ENCODE assay signal across 26 mouse cellular contexts in the genomic region with DNA sequence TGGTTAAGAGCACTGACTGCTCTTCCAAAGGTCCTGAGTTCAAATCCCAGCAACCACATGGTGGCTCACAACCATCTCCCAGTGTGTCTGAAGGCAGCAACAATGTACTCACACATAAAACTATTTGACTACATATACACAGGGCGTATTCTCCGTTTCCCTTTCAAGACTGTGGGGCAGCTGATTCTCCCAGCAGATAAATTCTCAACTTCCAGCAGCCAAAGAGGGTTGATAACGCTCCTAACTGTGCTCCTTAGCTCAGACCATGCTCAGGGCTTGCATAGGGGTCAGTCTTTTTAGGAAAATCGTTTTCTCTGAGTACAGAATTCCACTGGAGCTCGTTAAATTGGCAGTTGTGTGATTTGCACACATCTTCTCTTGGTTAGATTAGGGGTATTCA. TPM values are rescaled to one million over a fixed set of nuclear protein-coding genes. Genes with fewer than 3 reads are reported as not detected.
DNase-seq lines count a peak whose midpoint lies in the region; ATAC-seq and TF ChIP-seq lines count a peak whose summit lies in the region.
"Had no signal": no experiment of that assay in that cellular context is flagged by ENCODE, and none has a peak within 500 bp of the region (broad histone marks: within the 10 kb centered on the region; RNA-seq: fewer than 3 reads in every experiment).

No protein-coding gene starts in this region.

- no peak for TF ChIP-seq CTCF in MEL (IDR thresholded peaks at IDR 0.05 in 2 of 3, conservative IDR thresholded peaks at IDR 0.05 in 1 of 3; ENCODE audit: control insufficient read depth in 1 of 3, insufficient read depth in 1 of 3, low read depth in 2 of 3, low read length in 3 of 3, poor library complexity in 1 of 3, severe bottlenecking in 1 of 3)

- TF ChIP-seq POLR2A in MEL (IDR thresholded peaks at IDR 0.05; ENCODE audit: control insufficient read depth in 1 of 2, insufficient read depth in 1 of 2, low read depth in 1 of 2, low read length in 2 of 2, poor library complexity in 1 of 2): no peak

- H3K9me3 ChIP-seq in erythroblast, embryonic 14.5 days (ENCODE audit: control insufficient read depth, low read length): no peaks in the 10 kb centered on the region
- no peaks in the 10 kb centered on the region for H3K9me3 ChIP-seq in MEL (replicated peaks; ENCODE audit: insufficient read depth, low read length)
- H3K9me3 ChIP-seq in liver, embryonic 12.5 days (replicated peaks): no peaks in the 10 kb centered on the region
- H3K9me3 ChIP-seq in liver, embryonic 16.5 days (replicated peaks; ENCODE audit: control insufficient read depth, low read length): no peaks in the 10 kb centered on the region
- H3K9me3 ChIP-seq: embryonic facial prominence, embryonic 13.5 days; forebrain, embryonic 15.5 days; G1E; heart, embryonic 15.5 days; hindbrain, embryonic 13.5 days had no signal

- peak overlapping the region; percentile 68 for H3K9ac ChIP-seq in MEL (ENCODE audit: control insufficient read depth, low read depth, low read length, poor library complexity, severe bottlenecking)
- H3K9ac ChIP-seq in liver, embryonic 12.5 days: peak overlapping the region; percentile 56
- peak overlapping the region; percentile 2; the same call in 1 of the 2 replicates for H3K9ac ChIP-seq in liver, embryonic 16.5 days (ENCODE audit: low read depth, low read length)
- H3K9ac ChIP-seq: embryonic facial prominence, embryonic 13.5 days; forebrain, embryonic 15.5 days; heart, embryonic 15.5 days; hindbrain, embryonic 13.5 days had no signal

- TF ChIP-seq EP300 in MEL (IDR thresholded peaks at IDR 0.05; ENCODE audit: low read depth in 1 of 2, low read length in 2 of 2): peak; percentile 51 to 73; a peak in 2 of 4 replicates

- H3K4me2 ChIP-seq in liver, embryonic 12.5 days: peak overlapping the region; percentile 46
- peak overlapping the region; percentile 42 for H3K4me2 ChIP-seq in liver, embryonic 16.5 days (ENCODE audit: low read depth, low read length)
- H3K4me2 ChIP-seq: embryonic facial prominence, embryonic 13.5 days; forebrain, embryonic 15.5 days; heart, embryonic 11.5 days; heart, embryonic 15.5 days; hindbrain, embryonic 13.5 days had no signal

- TF ChIP-seq RAD21 in MEL (IDR thresholded peaks at IDR 0.05; ENCODE audit: low read depth, low read length): no peak

- DNase-seq in MEL (ENCODE audit: low read depth, low spot score): peak; percentile 65
- DNase-seq in cerebellum, adult 11-12 months: no peak
- no peak for DNase-seq in lung, postnatal 14 days
- DNase-seq: adrenal gland, postnatal 14 days; B cell, adult 2 months; cerebellum, adult 18-20 months; cerebellum, adult 9-11 months; cerebellum, postnatal 36 days; heart, postnatal 14 days had no signal

- no peaks in the 10 kb centered on the region for H3K79me2 ChIP-seq in MEL (ENCODE audit: control insufficient read depth, insufficient read depth, low read length, poor library complexity)

- peak overlapping the region; percentile 3 for H3K4me3 ChIP-seq in erythroblast, embryonic 14.5 days (replicated peaks)
- H3K4me3 ChIP-seq in MEL (ENCODE audit: control insufficient read depth in 1 of 2, insufficient read depth in 1 of 2, low read depth in 2 of 2, low read length in 2 of 2): peak overlapping the region in 1 of 2 experiments; percentile 34; a peak in 2 of 4 replicates
- no peak overlapping the region for H3K4me3 ChIP-seq in liver, embryonic 12.5 days
- no peak overlapping the region for H3K4me3 ChIP-seq in liver, embryonic 16.5 days (ENCODE audit: low read depth, low read length)
- H3K4me3 ChIP-seq: embryonic facial prominence, embryonic 13.5 days; forebrain, embryonic 15.5 days; heart, embryonic 15.5 days; hindbrain, embryonic 13.5 days had no signal

- no peak; the same call in 1 of the 2 replicates for ATAC-seq in erythroblast, adult 5-6 weeks (replicated peaks; ENCODE audit: low FRiP score, poor library complexity, severe bottlenecking)
- ATAC-seq in liver, embryonic 12.5 days: peak; percentile 78
- ATAC-seq in liver, embryonic 16.5 days (ENCODE audit: low read depth): peak; percentile 74
- ATAC-seq in granulocyte monocyte progenitor cell, adult 5-6 weeks (replicated peaks; ENCODE audit: poor library complexity, severe bottlenecking): no peak
- ATAC-seq: activated CD4-positive, CD25-positive, alpha-beta regulatory T cell, adult 4 months; CD4-positive, CD25-positive, alpha-beta regulatory T cell, adult 4 months; forebrain, embryonic 15.5 days; Patski had no signal

- no peaks in the 10 kb centered on the region; the same call in 1 of the 2 replicates for H3K36me3 ChIP-seq in erythroblast, embryonic 14.5 days (ENCODE audit: control insufficient read depth)
- peaks cover 0 to 71% of the 10 kb centered on the region in 2 experiments; a peak in 2 of 4 replicates for H3K36me3 ChIP-seq in MEL (ENCODE audit: control insufficient read depth in 1 of 2, insufficient read depth in 2 of 2, low read length in 2 of 2)
- no peaks in the 10 kb centered on the region for H3K36me3 ChIP-seq in liver, embryonic 12.5 days
- H3K36me3 ChIP-seq in liver, embryonic 16.5 days (ENCODE audit: control insufficient read depth, insufficient read depth): no peaks in the 10 kb centered on the region
- H3K36me3 ChIP-seq: embryonic facial prominence, embryonic 13.5 days; forebrain, embryonic 15.5 days; G1E; heart, embryonic 15.5 days; hindbrain, embryonic 13.5 days had no signal

- H3K27me3 ChIP-seq in erythroblast, embryonic 14.5 days (ENCODE audit: control insufficient read depth): no peaks in the 10 kb centered on the region
- no peaks in the 10 kb centered on the region for H3K27me3 ChIP-seq in MEL (ENCODE audit: control insufficient read depth in 1 of 2, insufficient read depth in 2 of 2, low read length in 2 of 2)
- no peaks in the 10 kb centered on the region for H3K27me3 ChIP-seq in liver, embryonic 12.5 days (replicated peaks)
- no peaks in the 10 kb centered on the region for H3K27me3 ChIP-seq in liver, embryonic 16.5 days (ENCODE audit: control insufficient read depth, insufficient read depth, low read depth, low read length)
- H3K27me3 ChIP-seq: embryonic facial prominence, embryonic 13.5 days; forebrain, embryonic 15.5 days; heart, embryonic 15.5 days; hindbrain, embryonic 13.5 days had no signal

- peak overlapping the region; percentile 90 for H3K27ac ChIP-seq in MEL (ENCODE audit: control insufficient read depth, low read depth, low read length)
- peak overlapping the region; percentile 91 for H3K27ac ChIP-seq in liver, embryonic 12.5 days
- H3K27ac ChIP-seq in liver, embryonic 16.5 days (ENCODE audit: low read length): peak overlapping the region; percentile 81
- H3K27ac ChIP-seq: embryonic facial prominence, embryonic 13.5 days; forebrain, embryonic 15.5 days; heart, embryonic 15.5 days; hindbrain, embryonic 13.5 days had no signal

- peaks cover 88% of the 10 kb centered on the region for H3K4me1 ChIP-seq in erythroblast, embryonic 14.5 days (ENCODE audit: control insufficient read depth)
- peaks cover 49 to 70% of the 10 kb centered on the region in 2 experiments for H3K4me1 ChIP-seq in MEL (ENCODE audit: control insufficient read depth in 1 of 2, insufficient read depth in 2 of 2, low read length in 2 of 2)
- peaks cover 84% of the 10 kb centered on the region for H3K4me1 ChIP-seq in liver, embryonic 12.5 days
- H3K4me1 ChIP-seq in liver, embryonic 16.5 days (ENCODE audit: control insufficient read depth, low read depth, low read length): peaks cover 70% of the 10 kb centered on the region
- H3K4me1 ChIP-seq: forebrain, embryonic 15.5 days; heart, embryonic 15.5 days had no signal

- 37% methylated on average over 5 of the region's 5 CpGs for WGBS in liver, embryonic 12.5 days (ENCODE audit: insufficient replicate concordance)
- WGBS in liver, embryonic 16.5 days (ENCODE audit: insufficient replicate concordance): 31% methylated on average over 5 of the region's 5 CpGs

TF ChIP-seq in MEL, 35 proteins besides CTCF, POLR2A, EP300 and RAD21:
- TF ChIP-seq ZKSCAN1 (IDR thresholded peaks at IDR 0.05; ENCODE audit: low read depth, low read length) (no peak), NELFE (IDR thresholded peaks at IDR 0.05; ENCODE audit: low read depth, low read length) (no peak), ETS1 (IDR thresholded peaks at IDR 0.05; ENCODE audit: low read depth, low read length) (peak; percentile 81), TBP (IDR thresholded peaks at IDR 0.05; ENCODE audit: low read depth, low read length) (0 out of 2 replicates have a peak, but pooled peaks have one; percentile 0), GATA1 (IDR thresholded peaks at IDR 0.05; ENCODE audit: low read depth, low read length) (peak; percentile 86), SIN3A (IDR thresholded peaks at IDR 0.05; ENCODE audit: low read length) (0 out of 2 replicates have a peak, but pooled peaks have one; percentile 2), RCOR1 (IDR thresholded peaks at IDR 0.05; ENCODE audit: low read depth, low read length) (0 out of 2 replicates have a peak, but pooled peaks have one; percentile 11), TCF12 (IDR thresholded peaks at IDR 0.05; ENCODE audit: low read depth, low read length) (peak; percentile 50; the same call in 1 of the 2 replicates), TAL1 (IDR thresholded peaks at IDR 0.05; ENCODE audit: low read length) (no peak), ZNF384 (IDR thresholded peaks at IDR 0.05; ENCODE audit: low read depth, low read length) (no peak)
TF ChIP-seq in MEL: peak in this region for 6.

RNA-seq across cellular contexts. Expression of gene Asb17, which starts 43.3 kb away (rescaled TPM):
- polyA plus RNA-seq in erythroblast, embryonic 14.5 days (2012): not detected in 2 replicates
- not detected in 2 replicates for total RNA-seq in erythroblast, adult 5-6 weeks (2015; ENCODE audit: low replicate concordance)
- 0.77 and 0.84 TPM in 2 replicates for total RNA-seq in erythroblast, adult 5-6 weeks (2017; ENCODE audit: low replicate concordance)
- total RNA-seq in MEL (2012; rRNA removed): 9.0 and 9.7 TPM in 2 replicates
- 1 to 10 TPM in 1 of 2 experiments, not detected in 1; 5.7 TPM for polyA plus RNA-seq in MEL (2012; ENCODE audit: insufficient read depth in 1 of 2, insufficient read length in 2 of 2, low read depth in 1 of 2, low replicate concordance in 2 of 2, missing spikeins in 1 of 2)
- polyA plus RNA-seq in liver, embryonic 12.5 days (2016; fragmentation: Nextera tagmentation; extraction: Ambion mirVana): 5.3 and 6.4 TPM in 2 replicates
- 2.2 and 2.4 TPM in 2 replicates for polyA plus RNA-seq in liver, embryonic 16.5 days (2015; fragmentation: Nextera tagmentation; extraction: Ambion mirVana)
- total RNA-seq in granulocyte monocyte progenitor cell, adult 5-6 weeks (2014; fragmentation: Nextera tagmentation): not detected in 2 replicates
- total RNA-seq in granulocyte monocyte progenitor cell, adult 5-6 weeks (2017): not detected in 2 replicates
- total RNA-seq: adrenal gland, adult 18-20 months; adrenal gland, postnatal 14 days; gastrocnemius, postnatal 4 days; heart, postnatal 14 days; hematopoietic stem cell, adult 5-6 weeks had no signal
- polyA plus RNA-seq: CD4-positive, CD25-positive, alpha-beta regulatory T cell, adult 4 months had no signal

Comparison
In these comparisons a context has a peak if more than half of its experiments do, and no peak if none do; other contexts are left out.
1. ATAC-seq: peak in liver, embryonic 12.5 days (single experiment) and liver, embryonic 16.5 days (single experiment); none in erythroblast, adult 5-6 weeks (single experiment) and granulocyte monocyte progenitor cell, adult 5-6 weeks (single experiment).
2. H3K9ac ChIP-seq: peak in every context shown above with its lines; median percentile 68 in MEL; 56 in liver, embryonic 12.5 days; 2 in liver, embryonic 16.5 days.
3. Peak in every context shown above with its lines, with median percentiles within 50 percentile points of each other: H3K27ac ChIP-seq.